Mouse (Mus musculus): ENCODE results near the gene Rbms3.

Rbms3 gene

DNA sequence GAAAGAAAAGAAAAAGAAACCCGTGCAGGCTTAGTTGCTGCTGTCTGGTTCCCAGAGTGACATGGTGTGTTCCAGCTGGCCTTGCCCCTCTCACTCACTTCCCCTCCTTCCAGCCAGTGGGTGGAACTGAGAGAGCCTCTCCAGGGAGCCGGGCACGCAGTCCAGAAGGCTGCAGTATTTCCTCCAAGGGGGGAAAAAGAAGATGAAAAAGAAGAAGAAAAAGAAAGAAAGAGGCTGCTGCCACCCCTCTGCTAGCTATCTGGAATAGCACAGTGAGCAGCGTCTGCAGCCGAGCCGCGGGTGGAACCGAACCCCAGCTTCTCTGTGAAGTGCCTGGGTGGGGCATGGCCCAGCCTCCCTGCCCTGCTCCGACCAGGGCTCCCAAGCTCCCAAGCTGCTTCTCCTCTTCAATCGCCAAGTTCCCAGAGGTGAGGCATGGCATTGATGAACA, 377.3 kb downstream of the Rbms3 start:
- DNase-seq (ENCODE audit: low read depth), result no peak

DNA sequence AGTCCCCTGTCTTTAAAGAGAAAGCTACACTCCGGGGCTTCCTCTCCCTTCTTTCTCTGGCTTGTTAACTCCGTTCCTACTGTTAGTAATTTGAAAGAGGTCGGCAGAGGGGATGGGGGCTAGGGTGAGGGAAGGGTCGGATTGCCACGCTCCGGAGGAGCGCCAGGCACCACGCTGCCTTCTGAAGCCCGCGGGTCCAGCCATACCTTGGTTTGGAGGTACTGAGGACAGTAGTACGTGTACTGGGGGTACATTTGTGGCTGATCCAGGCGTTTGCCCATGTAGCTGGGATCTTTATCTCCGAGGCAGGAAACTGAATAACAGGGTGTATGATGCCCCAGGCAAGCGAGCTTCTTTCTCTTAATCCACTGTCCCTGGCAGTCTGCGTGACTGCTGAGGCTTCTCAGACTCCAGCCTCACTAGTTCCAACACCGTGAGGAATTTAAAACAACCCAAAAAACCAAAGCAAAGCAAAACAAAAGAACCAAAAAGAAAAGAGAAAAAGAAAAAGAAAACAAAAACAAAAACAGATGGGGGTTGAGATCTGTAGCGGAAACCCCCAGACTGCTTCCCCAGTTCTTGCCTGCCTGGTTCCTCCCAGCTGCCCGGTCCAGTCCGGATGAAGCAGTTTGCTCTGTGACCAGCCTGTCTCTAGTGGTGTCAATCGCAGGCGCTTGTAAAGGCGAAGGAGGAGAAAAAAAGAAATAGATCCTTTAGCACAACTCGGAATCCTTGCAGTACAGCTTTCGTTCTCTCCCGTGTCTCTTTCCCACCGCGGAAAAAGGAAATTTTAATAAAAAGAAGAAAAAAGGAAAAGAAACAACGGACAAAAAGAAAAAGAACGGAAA, 378.0 kb downstream of the Rbms3 start:
- DNase-seq (ENCODE audit: low read depth), result no peak

DNA sequence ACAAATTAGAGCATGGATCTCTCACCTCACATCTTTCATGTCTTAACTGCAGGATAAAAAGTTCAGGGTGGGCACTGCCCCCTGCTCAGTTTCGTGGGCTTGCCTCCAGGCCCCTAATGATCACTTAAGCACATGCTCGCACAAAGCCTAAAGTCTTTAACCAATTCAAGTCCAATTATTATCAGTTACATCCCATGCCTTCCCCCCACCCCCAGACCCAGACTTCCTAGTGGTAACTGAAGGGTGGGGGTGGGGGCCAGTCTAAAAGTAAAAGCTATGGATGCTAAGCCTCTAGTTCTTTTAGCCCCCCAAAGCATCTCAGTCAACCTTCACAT, 378.9 kb downstream of the Rbms3 start:
- DNase-seq (ENCODE audit: low read depth), result no peak

GRCm38 (mm10) chr9:117250036-117250830, 379.5 kb downstream of the Rbms3 start:
- no peak for DNase-seq (ENCODE audit: low read depth)

DNA sequence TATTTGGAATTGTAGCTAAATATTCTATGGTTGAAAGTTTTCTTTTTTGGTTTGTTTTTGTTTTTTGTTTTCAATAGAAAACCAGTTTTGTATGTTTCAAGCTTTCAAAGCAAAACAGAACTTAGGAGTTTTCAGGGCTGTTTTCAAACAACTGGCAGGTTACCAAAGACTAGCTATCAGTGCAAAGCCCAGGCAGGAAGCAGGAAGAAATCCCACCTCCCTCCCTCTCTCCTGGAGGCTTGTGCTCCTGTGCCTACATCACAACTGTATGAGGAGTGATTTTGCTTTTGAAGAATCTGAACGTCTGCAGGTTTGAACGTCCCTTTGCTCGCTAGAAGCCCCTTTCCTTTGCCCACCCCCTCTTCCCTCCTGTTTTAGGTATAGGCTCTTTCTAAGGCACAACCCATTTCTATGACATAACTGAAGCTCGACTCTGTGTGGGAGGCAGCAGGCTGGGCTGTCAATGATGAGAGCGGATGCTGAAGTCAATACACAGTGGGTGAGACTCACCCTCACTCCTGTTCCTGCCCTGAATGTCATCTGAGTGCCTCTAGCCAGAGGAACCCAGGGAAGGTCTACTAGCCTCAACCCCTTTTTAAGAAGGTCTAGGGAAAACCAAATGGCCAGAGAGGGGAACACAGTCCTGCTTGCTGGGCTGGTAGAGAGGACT, 382.3 kb downstream of the Rbms3 start:
- DNase-seq (ENCODE audit: low read depth), result no peak

GRCm38 (mm10) chr9:117246173-117246572, 383.5 kb downstream of the Rbms3 start:
- DNase-seq (ENCODE audit: low read depth), result no peak

- no peak for DNase-seq (ENCODE audit: low read depth)
Measured at GRCm38 (mm10) chr9:117243365-117243764, 386.3 kb downstream of the Rbms3 start.

GRCm38 (mm10) chr9:117234726-117235075, 395.0 kb downstream of the Rbms3 start:
- no peak for DNase-seq (ENCODE audit: low read depth)

DNA sequence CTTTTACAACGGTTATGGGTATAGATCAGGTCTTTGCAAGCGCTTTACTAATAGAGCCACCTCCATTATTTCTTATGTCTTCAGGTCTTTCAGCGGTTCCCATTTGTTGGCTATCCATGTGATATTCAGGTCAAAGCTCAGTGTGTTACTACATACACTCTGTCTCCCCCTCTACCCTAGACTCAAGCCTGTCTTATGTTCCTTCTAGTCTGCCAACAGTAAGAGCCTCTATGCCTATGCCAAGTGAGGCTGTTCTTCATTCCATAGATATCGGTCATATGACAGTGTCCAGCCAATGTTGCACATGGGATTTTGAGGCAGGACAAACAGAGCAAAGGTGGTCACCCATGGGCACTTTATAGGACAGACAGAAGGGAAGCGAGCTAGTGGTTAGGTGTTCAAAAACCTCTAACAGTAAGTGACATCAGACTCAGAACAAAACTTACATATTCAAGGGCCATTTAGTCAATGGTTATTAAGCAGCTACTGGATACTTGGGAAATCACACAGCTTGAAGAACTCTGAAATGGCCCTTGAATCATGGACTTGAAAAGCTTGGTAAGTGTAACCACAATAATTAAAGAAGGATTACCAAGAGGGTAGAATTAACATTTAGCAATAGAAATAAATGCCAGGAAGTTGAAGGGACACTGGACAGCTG, 395.5 kb downstream of the Rbms3 start:
- DNase-seq (ENCODE audit: low read depth), result no peak

DNA sequence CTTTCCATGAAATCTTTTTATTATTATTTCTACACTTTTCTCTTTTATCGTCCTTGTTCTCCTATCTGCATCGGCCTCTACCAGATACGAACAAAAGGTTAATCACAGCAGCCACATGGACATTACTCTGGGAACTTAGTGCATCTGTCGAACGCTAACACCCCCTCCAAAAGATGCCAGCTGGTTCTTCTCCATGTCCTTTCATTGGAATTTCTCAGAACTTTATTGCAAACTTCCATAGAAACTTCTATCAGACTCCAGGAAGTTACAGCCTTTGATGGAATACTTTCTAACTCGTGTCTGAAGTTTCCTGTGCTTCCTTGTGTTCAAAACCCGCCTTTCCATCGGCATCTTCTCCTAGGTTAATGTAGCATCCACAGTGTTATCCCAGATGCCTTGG, 407.0 kb downstream of the Rbms3 start:
- DNase-seq (ENCODE audit: low read depth), result no peak

- no peak for DNase-seq (ENCODE audit: low read depth)
Measured at GRCm38 (mm10) chr9:117221481-117221880, 408.2 kb downstream of the Rbms3 start.

GRCm38 (mm10) chr9:117216026-117216755, 413.5 kb downstream of the Rbms3 start:
- no peak for DNase-seq (ENCODE audit: low read depth)

DNA sequence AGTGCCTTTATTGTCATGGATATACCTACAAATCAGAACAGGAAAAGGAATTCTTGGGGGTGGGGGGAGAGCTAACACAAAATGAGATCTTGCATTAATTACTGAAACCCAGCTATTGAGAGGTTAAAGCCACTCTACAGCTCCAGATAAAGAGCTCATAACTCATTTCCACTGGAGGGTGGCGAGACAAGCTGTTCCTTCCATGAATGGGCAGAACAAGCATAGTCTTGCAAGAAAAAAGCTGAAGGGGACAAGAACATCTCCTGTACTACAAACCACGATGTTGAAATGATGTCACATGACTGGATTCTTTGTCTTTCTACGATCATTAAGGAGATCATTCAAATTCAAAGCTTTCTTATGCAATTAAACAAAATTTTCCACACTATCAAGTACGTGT, 417.7 kb downstream of the Rbms3 start:
- no peak for DNase-seq (ENCODE audit: low read depth)

- no peak for DNase-seq (ENCODE audit: low read depth)
Measured at GRCm38 (mm10) chr9:117210344-117210743, 419.4 kb downstream of the Rbms3 start.

DNA sequence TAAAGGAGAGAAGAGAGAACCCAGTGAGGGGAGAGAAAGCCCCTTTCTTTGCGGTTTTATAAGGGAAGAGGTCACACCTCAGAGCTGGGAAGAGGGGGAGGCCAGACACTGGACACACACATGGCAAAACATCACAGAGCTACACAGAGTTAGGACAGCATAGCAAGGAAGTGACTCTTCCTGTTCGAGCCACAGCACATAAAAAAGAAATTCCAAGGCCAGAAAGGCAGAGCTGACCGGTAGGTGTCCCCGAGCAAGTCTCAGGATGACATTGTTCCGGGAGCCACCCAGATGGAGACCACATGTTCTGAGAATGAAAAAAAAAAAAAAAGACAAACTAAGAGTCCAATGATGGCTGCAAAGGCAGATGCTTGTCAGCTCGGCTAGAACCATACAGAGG, 424.3 kb downstream of the Rbms3 start:
- DNase-seq (ENCODE audit: low read depth), result no peak

DNA sequence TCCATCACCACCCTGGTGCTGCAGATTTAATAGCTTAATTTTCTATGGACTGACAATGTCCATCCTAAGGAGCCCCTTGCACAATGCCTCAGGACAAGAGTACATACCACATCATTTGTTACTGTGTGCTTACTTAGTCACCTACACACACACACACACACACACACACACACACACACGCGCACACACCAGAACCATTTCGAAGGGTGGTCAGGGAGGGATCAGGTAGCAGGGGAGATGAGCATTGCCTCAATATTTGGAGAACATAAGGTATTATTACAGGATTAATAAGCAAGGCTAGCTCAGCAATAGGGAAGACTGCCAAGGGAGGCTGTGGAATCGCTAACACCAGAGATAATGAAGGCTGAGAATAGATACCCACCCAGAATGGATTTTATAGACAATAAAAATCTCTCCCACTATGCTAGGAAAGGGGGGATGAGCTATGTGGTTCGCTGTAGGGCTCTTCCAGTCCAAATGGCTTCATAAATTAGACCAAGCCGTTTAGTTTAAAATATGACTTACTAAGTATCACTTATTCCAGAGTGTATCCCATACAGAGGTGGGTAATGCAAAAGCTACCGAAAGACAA, 429.6 kb downstream of the Rbms3 start:
- DNase-seq (ENCODE audit: low read depth), result no peak

DNA sequence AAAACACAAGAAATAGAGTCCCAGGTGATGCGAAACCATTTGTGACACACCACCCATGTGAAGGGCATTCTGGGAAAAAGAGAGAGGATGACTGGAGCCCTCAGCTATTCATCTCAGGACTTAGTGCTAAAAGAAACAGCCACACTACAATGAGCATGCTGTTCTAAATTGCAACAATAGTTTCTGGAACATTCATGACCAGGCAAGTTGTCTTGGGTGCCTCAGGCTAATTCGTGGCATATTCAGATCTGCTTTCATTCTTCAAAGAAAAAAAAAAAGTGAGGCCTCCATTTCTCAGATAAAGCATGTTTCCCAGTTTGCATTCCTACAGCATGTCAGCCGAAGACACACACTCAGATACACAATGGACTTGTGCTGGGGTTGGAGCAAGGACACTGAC, 432.2 kb downstream of the Rbms3 start:
- no peak for DNase-seq (ENCODE audit: low read depth)

GRCm38 (mm10) chr9:117192565-117193540, 436.9 kb downstream of the Rbms3 start:
- DNase-seq (ENCODE audit: low read depth), result peak; percentile 50

DNA sequence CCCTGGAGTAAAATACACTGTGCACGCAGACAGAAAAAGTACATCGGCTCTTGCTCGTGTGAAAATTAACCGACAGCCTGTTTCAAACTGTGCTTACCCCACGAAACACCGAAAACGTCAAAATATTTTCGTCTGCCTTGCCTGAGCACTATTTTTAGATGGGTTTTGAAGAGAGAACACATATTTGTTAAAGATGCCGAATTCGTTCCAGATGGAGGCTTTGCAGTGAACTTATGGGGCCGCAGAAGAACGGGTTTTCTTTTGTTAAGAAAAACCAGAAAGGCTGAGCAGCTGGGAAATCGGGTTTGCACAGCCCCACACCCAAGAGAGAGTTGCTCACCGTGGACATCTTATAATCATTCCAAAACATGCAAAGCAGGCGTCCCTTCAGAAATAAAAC, 437.6 kb downstream of the Rbms3 start:
- no peak for DNase-seq (ENCODE audit: low read depth)

DNA sequence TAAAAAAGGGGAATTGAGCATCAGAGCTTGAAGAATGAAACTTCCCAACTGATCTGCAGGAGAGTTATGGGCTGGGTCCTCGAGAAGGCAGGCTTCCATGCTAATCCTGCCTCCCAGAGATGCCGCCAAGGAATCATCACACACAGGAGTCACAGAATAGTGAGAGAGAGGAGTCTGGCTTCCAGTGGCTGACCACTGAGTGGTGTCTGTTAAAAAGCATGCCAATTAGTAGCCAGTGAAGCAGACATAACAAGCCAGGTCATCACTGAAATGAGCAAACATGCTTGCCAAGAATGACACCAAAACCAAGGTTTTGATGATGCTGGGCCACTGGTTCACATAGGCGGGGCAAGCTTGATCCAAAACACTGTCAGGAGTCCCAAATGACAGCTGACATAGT, 441.3 kb downstream of the Rbms3 start:
- DNase-seq (ENCODE audit: low read depth), result no peak
